Mouse (Mus musculus) kidney, postnatal 25 days (tissue): ENCODE results near the gene Scnn1a.

Experiments used
- DNase-seq, 2 experiments: peaks; one replicate each; pipeline ENCODE4 v3.0.0; 2021; ENCODE audit warnings: mixed read lengths in 2 of 2

Gene Scnn1a

GRCm38 (mm10) chr6:125344084-125344483 is 23.6 kb downstream of the Scnn1a start:
- peak; percentile 50 to 75 for DNase-seq

DNA sequence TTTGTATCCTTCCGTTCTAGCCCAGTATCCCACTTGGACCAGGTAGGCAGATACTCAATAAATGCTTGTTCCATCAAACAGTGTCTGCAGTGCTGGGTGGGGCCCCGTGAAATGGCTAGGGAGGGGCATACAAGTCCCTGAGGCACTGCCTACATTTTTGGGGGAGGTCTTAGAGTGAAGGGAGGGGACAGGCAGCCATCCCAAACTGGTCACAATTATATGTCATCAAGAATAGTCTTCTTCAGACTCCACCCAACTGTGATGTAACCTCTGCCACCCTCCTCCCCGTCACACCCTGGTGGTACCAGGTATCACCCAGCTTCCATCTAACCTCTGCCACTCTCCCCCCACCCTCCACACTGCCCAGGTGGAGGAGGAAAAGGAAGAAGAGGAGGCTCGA is 24.4 kb downstream of the Scnn1a start:
- no peak for DNase-seq

GRCm38 (mm10) chr6:125345625-125346024 is 25.2 kb downstream of the Scnn1a start:
- no peak for DNase-seq

- peak; percentile 62 to 79 for DNase-seq
Observed at GRCm38 (mm10) chr6:125346029-125346428, 25.6 kb downstream of the Scnn1a start.

DNA sequence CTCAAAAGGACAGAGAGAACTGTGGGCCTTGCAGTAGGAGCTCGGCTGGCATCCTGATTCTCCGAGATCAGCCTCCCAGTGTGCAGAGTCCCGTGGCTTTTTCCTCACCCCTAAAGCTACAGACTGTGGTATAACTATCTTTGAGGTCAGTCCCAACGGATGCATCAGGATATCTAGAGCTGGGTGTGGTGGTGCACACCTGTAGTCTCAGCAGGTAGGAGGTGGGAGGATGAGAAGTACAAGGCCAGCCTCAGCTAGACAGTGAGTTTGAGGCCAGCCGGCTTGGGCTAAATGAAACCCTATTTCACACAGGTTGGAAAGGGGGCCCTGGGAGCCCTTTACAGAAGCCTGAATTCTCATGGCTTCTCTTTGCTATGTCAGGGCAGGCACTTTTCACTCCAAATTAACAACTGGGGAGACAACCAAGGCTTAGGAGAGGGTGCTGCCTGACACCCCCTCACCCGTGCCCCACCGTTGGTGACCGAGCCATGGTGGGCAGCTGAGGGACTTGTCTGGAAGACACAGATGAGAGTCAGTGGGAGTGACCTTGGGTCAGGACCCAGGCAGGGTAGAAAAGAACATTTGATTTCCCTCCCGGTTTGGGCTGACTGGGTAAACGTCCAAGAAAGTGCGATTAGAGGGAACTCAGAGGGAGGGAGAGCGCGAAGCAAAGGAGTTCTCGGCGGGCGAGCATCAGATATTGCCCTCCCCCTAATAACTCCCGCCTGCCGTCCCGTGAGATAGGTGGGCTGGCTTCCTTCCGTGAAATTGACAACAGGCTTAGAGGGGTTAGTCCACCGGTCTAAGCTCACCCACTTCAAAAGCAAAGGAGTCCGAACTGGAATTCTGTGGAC is 28.5 kb downstream of the Scnn1a start, which contains the start of gene Tnfrsf1a:
TSS of gene Tnfrsf1a (plus strand) at position 642 of the 854 bp plus-strand sequence.
- no peak for DNase-seq

GRCm38 (mm10) chr6:125349575-125350230 is 29.2 kb downstream of the Scnn1a start:
- peak; percentile 79 to 90 for DNase-seq

GRCm38 (mm10) chr6:125350231-125350994 is 30.0 kb downstream of the Scnn1a start:
- DNase-seq = peak; percentile 43 to 68

GRCm38 (mm10) chr6:125350995-125351324 is 30.5 kb downstream of the Scnn1a start:
- DNase-seq = no peak

- peak; percentile 63 to 78 for DNase-seq
Observed at GRCm38 (mm10) chr6:125351368-125352045, 31.0 kb downstream of the Scnn1a start.

GRCm38 (mm10) chr6:125352046-125352384 is 31.6 kb downstream of the Scnn1a start:
- no peak for DNase-seq

DNA sequence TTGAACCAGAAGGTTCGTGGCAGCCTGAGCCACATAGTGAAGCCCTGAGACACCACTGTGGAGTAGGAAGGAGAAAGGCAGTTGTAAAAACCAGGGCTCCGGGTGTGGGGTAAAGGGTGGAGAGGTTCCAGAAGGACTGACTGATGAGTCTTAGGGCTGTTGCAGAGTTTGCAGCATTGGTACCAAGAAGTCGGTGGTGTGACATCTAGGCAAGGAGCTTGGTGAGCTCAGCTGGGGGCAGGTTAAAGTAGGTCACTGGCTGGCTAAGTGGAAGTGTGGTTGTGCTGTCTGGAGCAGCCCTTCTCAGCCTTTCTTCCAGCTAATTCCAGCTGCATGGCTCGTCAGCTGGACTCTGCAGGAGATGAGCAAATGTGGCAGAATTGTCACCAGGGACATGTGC is 32.4 kb downstream of the Scnn1a start:
- no peak for DNase-seq

- no peak for DNase-seq
Observed at GRCm38 (mm10) chr6:125353221-125353620, 32.8 kb downstream of the Scnn1a start.

- DNase-seq = no peak
Observed at GRCm38 (mm10) chr6:125353655-125354054, 33.2 kb downstream of the Scnn1a start.

DNA sequence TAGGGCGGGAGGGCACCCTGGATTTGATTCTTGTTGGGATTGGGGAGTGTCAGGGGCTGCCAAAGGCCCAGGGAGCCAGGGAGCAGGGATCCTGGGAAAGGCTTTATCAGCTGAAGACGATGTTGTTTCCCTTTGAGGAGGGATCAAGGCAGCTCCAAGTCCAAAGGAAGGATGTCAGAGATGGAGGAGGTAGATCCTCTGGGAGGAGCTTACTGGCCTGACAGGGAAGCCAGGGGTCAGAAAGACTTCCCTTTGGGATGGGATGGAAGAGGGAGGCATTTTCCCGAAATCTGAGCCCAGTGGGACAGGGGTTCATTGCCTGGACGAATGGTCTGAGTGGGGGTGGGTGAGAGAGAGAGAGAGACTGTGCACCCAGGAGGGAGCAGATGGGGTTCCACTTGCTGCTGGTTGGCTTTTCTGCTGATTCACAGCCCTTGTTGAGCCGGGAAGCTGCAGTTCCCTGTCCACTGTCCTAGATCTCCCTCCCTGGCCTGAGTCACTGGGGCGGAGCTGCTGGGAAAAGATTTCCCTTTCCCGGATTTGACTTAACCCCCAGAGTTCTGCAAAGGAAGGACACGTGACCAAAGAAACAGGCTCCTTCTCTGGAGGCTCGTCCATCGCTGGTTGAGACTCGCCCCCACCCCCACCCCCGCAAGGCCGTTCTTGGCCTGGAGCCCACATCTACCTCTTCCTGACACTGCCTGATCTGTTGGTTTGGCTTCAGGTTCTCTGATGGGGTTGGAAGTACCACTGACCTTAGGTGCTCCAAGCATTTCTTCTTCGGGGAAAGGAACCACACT is 34.1 kb downstream of the Scnn1a start:
- DNase-seq = peak; percentile 72 to 90

DNA sequence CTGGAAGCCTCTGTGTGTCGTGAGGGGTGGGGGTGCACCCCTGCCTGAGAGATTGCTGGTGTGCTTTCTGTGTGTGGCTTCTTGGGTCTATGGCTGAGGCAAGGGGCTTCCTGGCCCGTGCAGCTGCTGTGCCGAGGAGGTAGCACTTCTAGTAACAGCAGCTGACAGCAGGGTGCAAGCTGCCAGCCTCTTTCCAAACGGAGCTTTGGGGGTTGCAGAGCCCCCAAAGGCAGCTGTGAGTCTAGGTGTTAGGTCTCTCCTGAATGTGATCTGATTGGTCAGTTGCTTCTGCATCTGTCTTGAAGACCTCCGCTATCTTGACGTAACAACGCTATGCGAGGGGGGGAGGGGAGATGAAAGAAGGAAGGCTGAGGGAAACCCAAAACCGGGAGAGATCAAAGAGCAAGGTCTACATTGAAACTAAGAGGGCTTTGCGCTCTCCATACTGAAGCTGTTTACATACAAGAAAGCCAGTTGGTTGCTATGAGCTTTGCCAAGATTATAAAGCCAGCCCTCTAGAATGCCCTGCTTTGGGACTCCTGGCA is 34.8 kb downstream of the Scnn1a start:
- DNase-seq = no peak

DNA sequence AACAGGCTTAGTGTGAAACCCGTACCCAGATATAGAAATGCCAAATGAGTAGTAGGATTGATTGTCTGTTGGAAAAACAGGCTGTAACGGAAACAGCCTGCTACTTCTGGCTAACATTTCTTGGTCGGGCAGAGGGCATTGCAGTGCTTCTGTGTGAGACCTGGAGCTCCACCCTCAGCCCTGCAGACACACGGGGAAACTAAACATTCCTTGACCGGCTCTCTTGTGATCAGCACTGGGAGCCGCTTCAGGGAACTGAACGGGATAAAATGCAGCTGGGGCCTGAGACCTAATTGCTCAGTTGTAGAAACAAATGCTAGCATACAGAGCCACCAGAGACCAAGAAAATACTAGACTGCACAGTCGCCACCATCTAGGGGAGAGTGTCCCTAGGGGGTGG is 35.8 kb downstream of the Scnn1a start:
- DNase-seq = peak in 1 of 2 experiments; percentile 75

DNA sequence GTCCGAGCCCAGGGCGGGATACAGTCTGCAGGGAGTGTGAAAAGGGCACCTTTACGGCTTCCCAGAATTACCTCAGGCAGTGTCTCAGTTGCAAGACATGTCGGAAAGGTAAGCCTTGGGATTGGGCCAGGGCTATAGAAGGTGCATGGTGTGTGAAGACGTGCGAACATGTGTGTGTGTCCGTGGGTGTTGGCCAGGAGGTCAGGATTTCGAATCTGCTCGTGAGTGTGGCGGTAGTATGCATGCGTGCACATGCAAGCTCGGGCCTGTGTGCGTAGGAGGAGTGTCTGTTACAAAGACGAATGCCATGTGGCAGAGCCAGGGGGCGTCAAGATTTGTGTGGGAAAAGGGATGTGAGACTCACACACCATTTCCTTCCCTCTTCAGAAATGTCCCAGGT is 36.9 kb downstream of the Scnn1a start:
- no peak for DNase-seq

GRCm38 (mm10) chr6:125359999-125360398 is 39.5 kb downstream of the Scnn1a start:
- DNase-seq = no peak

DNA sequence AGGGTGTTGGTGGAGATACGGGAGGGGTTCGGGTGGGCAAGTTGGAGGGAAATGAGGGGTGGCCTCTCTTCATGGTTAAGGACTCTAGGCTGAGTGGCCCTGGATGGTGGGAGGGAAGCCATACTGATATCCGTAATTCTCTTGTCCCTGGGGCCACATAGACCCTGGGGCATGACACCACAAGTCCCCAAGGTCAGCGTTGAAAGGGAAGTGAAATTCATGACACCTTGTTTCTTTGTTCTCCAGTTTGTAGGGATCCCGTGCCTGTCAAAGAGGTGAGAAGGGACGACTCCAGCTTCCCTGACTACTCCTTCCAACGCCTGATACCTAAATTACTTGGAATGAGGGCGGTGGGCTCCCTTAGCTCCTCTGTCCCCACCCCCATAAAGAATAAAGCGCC is 40.4 kb downstream of the Scnn1a start:
- DNase-seq = no peak

GRCm38 (mm10) chr6:125361467-125362291 is 41.2 kb downstream of the Scnn1a start:
- peak; percentile 77 to 82 for DNase-seq

DNA sequence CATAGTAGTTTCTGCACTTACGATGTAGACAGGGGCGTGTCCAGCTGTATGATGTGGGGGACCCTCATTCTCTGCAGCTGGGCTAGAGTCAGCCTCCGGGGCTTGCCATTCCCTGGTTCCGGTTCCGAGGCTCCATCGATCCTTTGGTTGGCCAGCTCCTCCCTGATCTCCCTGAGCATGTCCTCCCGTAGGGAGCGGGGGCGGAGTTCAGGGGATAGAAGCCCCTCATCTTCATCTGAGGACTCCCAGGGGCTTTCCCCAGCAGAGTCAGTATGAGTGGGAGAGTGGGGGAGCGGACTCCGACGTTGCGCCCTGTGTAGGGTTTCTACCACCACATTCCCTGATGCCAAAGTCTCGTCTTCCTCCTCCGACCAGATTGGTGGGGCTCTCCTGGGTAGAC is 42.6 kb downstream of the Scnn1a start:
- peak in 1 of 2 experiments; percentile 39 for DNase-seq
